Mouse (Mus musculus): ENCODE measurements around the gene Rab7.

DNA sequence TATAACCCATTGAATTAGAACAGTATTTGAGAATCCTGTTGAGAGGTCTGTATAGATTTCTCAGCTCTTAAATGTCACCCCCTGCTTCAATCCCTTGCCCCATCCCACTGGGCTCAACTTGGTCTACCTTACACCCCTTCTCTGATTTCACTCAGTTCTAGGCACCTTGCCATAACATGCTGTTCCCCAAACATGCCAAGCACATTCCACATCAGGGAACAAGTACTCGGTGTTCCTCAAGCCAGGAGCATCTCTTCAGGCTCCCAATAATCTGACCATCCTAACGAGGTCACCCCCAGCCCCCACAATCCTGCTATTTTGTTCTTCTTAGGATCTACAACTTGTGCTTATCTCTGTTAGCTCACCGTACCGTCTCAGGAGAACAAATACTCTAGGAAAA is 17.3 kb upstream of the Rab7 start:
- TF ChIP-seq CTCF (IDR thresholded peaks at IDR 0.05; ENCODE audit: borderline replicate concordance, extremely low read depth, insufficient read depth, insufficient read length) = no peak
- no peak for TF ChIP-seq POLR2A (IDR thresholded peaks at IDR 0.05; ENCODE audit: borderline replicate concordance, extremely low read depth, insufficient read depth, insufficient read length, poor library complexity, severe bottlenecking)

All from brain, embryonic 14.5 days (tissue).